Comparison of ENCODE assay signal across 11 mouse cellular contexts in the genomic region with DNA sequence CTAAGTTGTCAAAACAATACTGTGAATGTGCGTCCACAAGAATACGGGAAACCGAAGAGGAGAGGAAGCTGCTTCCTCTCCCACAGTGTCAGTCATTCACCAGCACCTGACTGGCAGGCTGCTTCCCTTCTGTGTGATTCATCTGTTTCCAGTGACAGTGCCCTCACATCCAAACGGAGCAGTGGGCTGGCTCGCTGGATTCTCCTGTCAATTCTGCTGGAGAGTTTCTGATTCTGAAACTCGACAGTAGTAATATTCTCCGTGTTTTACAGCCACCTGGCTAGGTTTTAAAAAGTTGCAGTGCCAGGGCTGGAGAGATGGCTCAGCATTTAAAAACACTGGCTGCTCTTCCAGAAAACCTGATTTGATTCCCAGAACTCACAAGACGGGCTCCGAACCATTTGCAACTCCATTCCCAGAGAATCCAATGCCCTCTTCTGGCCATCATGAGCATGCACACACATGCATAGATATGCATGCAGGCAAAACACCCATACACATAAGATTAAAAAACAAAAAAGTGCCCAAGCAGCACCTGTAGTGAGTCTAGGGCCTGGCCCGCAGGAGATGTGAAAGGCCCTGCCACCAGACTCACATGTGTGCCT. TPM values are rescaled to one million over a fixed set of nuclear protein-coding genes. Genes with fewer than 3 reads are reported as not detected.
DNase-seq lines count a peak whose midpoint lies in the region; ATAC-seq and TF ChIP-seq lines count a peak whose summit lies in the region.
"Had no signal": no experiment of that assay in that cellular context is flagged by ENCODE, and none has a peak within 500 bp of the region (broad histone marks: within the 10 kb centered on the region; RNA-seq: fewer than 3 reads in every experiment).

No protein-coding gene starts in this region.

- ATAC-seq in kidney, postnatal 0 days (replicated peaks; ENCODE audit: low FRiP score, low read depth) = no peak
- no peak for ATAC-seq in lung, postnatal 0 days

- no peak overlapping the region for H3K9ac ChIP-seq in kidney, postnatal 0 days (ENCODE audit: low read depth, low read length)
- H3K9ac ChIP-seq in lung, postnatal 0 days (replicated peaks; ENCODE audit: low read depth) = no peak overlapping the region
- H3K9ac ChIP-seq: stomach, embryonic 15.5 days had no signal

- intact Hi-C loops in gastrocnemius, adult 2 months (cut with DNase I) = no loop called here

- WGBS in kidney, postnatal 0 days = 81% methylated on average over 10 of the region's 10 CpGs
- WGBS in lung, postnatal 0 days = 81% methylated on average over 10 of the region's 10 CpGs

- H3K9me3 ChIP-seq in kidney, postnatal 0 days (replicated peaks; ENCODE audit: low read length) = no peaks in the 10 kb centered on the region
- H3K9me3 ChIP-seq in lung, postnatal 0 days (ENCODE audit: low read length) = no peaks in the 10 kb centered on the region
- H3K9me3 ChIP-seq: embryonic facial prominence, embryonic 10.5 days; stomach, embryonic 15.5 days had no signal

- no peak overlapping the region for H3K4me3 ChIP-seq in gastrocnemius, adult 2 months
- H3K4me3 ChIP-seq in kidney, postnatal 0 days (replicated peaks; ENCODE audit: low read depth, low read length) = no peak overlapping the region
- H3K4me3 ChIP-seq in lung, postnatal 0 days (ENCODE audit: low read depth, low read length) = no peak overlapping the region
- H3K4me3 ChIP-seq: embryonic facial prominence, embryonic 10.5 days; stomach, embryonic 15.5 days had no signal

- H3K27ac ChIP-seq in gastrocnemius, adult 2 months = peak overlapping the region; percentile 95
- no peak overlapping the region for H3K27ac ChIP-seq in kidney, postnatal 0 days
- no peak overlapping the region for H3K27ac ChIP-seq in lung, postnatal 0 days (ENCODE audit: low read length)
- H3K27ac ChIP-seq: embryonic facial prominence, embryonic 10.5 days; stomach, embryonic 15.5 days had no signal

- H3K4me1 ChIP-seq in kidney, postnatal 0 days (replicated peaks; ENCODE audit: insufficient read depth, low read length) = no peaks in the 10 kb centered on the region
- no peaks in the 10 kb centered on the region for H3K4me1 ChIP-seq in lung, postnatal 0 days (ENCODE audit: insufficient read depth, low read depth, low read length)

- H3K4me2 ChIP-seq in kidney, postnatal 0 days (ENCODE audit: low read length) = no peak overlapping the region
- H3K4me2 ChIP-seq in lung, postnatal 0 days (replicated peaks; ENCODE audit: low read depth, low read length) = no peak overlapping the region
- H3K4me2 ChIP-seq: stomach, embryonic 15.5 days had no signal

- DNase-seq in gastrocnemius, adult 2 months = no peak
- no peak for DNase-seq in gastrocnemius, postnatal 10 days
- DNase-seq in kidney, postnatal 0 days (ENCODE audit: low spot score) = no peak
- no peak for DNase-seq in kidney, postnatal 14 days
- DNase-seq in lung, postnatal 0 days (ENCODE audit: low spot score) = no peak
- no peak for DNase-seq in lung, postnatal 14 days
- DNase-seq in thymus, adult 18-20 months = no peak
- DNase-seq: lung, adult 18-20 months; right cerebral cortex, postnatal 4 days had no signal

- H3K27me3 ChIP-seq in kidney, postnatal 0 days (ENCODE audit: insufficient read depth, low read length) = no peaks in the 10 kb centered on the region
- H3K27me3 ChIP-seq in lung, postnatal 0 days (replicated peaks; ENCODE audit: insufficient read depth, low read length) = no peaks in the 10 kb centered on the region
- H3K27me3 ChIP-seq: stomach, embryonic 15.5 days had no signal

- TF ChIP-seq EP300 in lung, postnatal 0 days (IDR thresholded peaks at IDR 0.05) = no peak

- no peaks in the 10 kb centered on the region for H3K36me3 ChIP-seq in kidney, postnatal 0 days (ENCODE audit: insufficient read depth, low read length)
- no peaks in the 10 kb centered on the region for H3K36me3 ChIP-seq in lung, postnatal 0 days (ENCODE audit: insufficient read depth, low read length)
- H3K36me3 ChIP-seq: embryonic facial prominence, embryonic 10.5 days; stomach, embryonic 15.5 days had no signal

- TF ChIP-seq CTCF in gastrocnemius, adult 2 months (IDR thresholded peaks at IDR 0.05) = peak; percentile 48
- TF ChIP-seq CTCF in kidney, postnatal 0 days (IDR thresholded peaks at IDR 0.05; ENCODE audit: low read depth) = peak; percentile 39; the same call in 1 of the 2 replicates
- TF ChIP-seq CTCF in lung, postnatal 0 days (IDR thresholded peaks at IDR 0.05) = peak; percentile 37

RNA-seq across cellular contexts. Expression of gene Sypl, which starts 26.4 kb away (rescaled TPM):
- 100 to 1,000 TPM; 174 to 187 TPM for total RNA-seq in gastrocnemius, adult 2 months (2021)
- 100 to 1,000 TPM; 123 to 128 TPM for total RNA-seq in gastrocnemius, postnatal 10 days (2021)
- 174 and 179 TPM in 2 replicates for polyA plus RNA-seq in kidney, postnatal 0 days (2015; fragmentation: Nextera tagmentation; extraction: Ambion mirVana)
- 237 and 251 TPM in 2 replicates for polyA plus RNA-seq in lung, postnatal 0 days (2015; fragmentation: Nextera tagmentation; extraction: Ambion mirVana)
